Mouse (Mus musculus) 416B (cell line): Measurements from ENCODE around the gene Rmnd5a.

Experiments used
- DNase-seq: peaks from one replicate; pipeline ENCODE4 v3.0.0; 2011; ENCODE audit warnings: low read depth

Rmnd5a gene

GRCm38 (mm10) chr6:71441251-71441580 lies 779 bp upstream of the Rmnd5a start:
- DNase-seq: no peak

- DNase-seq: no peak
These were observed 283 bp downstream of the Rmnd5a start for GRCm38 (mm10) chr6:71440217-71440491.

- peak; percentile 36 for DNase-seq
These were observed 776 bp downstream of the Rmnd5a start for GRCm38 (mm10) chr6:71439506-71440216.

- DNase-seq: peak; percentile 58
These were observed 2.4 kb downstream of the Rmnd5a start for GRCm38 (mm10) chr6:71438070-71438469.

GRCm38 (mm10) chr6:71427996-71428725 lies 12.3 kb downstream of the Rmnd5a start:
- DNase-seq: no peak

GRCm38 (mm10) chr6:71425681-71426080 lies 14.8 kb downstream of the Rmnd5a start:
- no peak for DNase-seq

GRCm38 (mm10) chr6:71423116-71423515 lies 17.3 kb downstream of the Rmnd5a start:
- peak; percentile 51 for DNase-seq

- DNase-seq: no peak
These were observed 18.3 kb downstream of the Rmnd5a start for GRCm38 (mm10) chr6:71422162-71422561.

- DNase-seq: no peak
These were observed 19.6 kb downstream of the Rmnd5a start for GRCm38 (mm10) chr6:71420848-71421247.

GRCm38 (mm10) chr6:71418874-71419273 lies 21.6 kb downstream of the Rmnd5a start:
- peak; percentile 88 for DNase-seq

GRCm38 (mm10) chr6:71415446-71415845 lies 25.0 kb downstream of the Rmnd5a start:
- no peak for DNase-seq

GRCm38 (mm10) chr6:71414624-71415023 lies 25.8 kb downstream of the Rmnd5a start:
- no peak for DNase-seq

- peak; percentile 52 for DNase-seq
These were observed 41.4 kb downstream of the Rmnd5a start for GRCm38 (mm10) chr6:71398829-71399609.

GRCm38 (mm10) chr6:71396761-71397160 lies 43.7 kb downstream of the Rmnd5a start:
- no peak for DNase-seq

- DNase-seq: no peak
These were observed 44.4 kb downstream of the Rmnd5a start for GRCm38 (mm10) chr6:71396016-71396415.

GRCm38 (mm10) chr6:71390496-71390895 lies 49.9 kb downstream of the Rmnd5a start:
- no peak for DNase-seq

GRCm38 (mm10) chr6:71381654-71382053 lies 58.8 kb downstream of the Rmnd5a start:
- DNase-seq: no peak

- DNase-seq: no peak
These were observed 63.7 kb downstream of the Rmnd5a start for GRCm38 (mm10) chr6:71376711-71377110.

- DNase-seq: no peak
These were observed 65.5 kb downstream of the Rmnd5a start for GRCm38 (mm10) chr6:71374921-71375320.

- DNase-seq: no peak
These were observed 66.1 kb downstream of the Rmnd5a start for GRCm38 (mm10) chr6:71374311-71374829.

GRCm38 (mm10) chr6:71373249-71373775 lies 67.1 kb downstream of the Rmnd5a start, which contains the start of gene Cd8a:
Cd8a (plus strand) TSS chr6:71373427.
- DNase-seq: no peak

GRCm38 (mm10) chr6:71372041-71372720 lies 68.3 kb downstream of the Rmnd5a start:
- no peak for DNase-seq
